Mouse (Mus musculus) MEL (cell line): ENCODE results near the gene Ugt2a3. TPM values are rescaled to one million over a fixed set of nuclear protein-coding genes. Genes with fewer than 3 reads are reported as not detected.
"Not testable (repeated sequence)": the region's sequence is repeated elsewhere in the genome, so short reads cannot be mapped to it uniquely, and the experiment has no call there.

ENCODE experiments used
- DNase-seq: peaks from one replicate; pipeline ENCODE4 v3.0.0; 2011; ENCODE audit warnings: low read depth, low spot score
- H3K27ac ChIP-seq: 2 replicates; pipeline ENCODE4 v1.5.1; 2012; ENCODE audit warnings: low read depth, mild to moderate bottlenecking, control low read depth, low read length, moderate library complexity; ENCODE audit not compliant: control insufficient read depth
- H3K27me3 ChIP-seq, 2 experiments: fragments of 150-350 bp in 1 of 2; sonication (generic) in 1 of 2; 2 replicates each; pipeline ENCODE4 v1.6.1; 2012; ENCODE audit warnings: low read length in 2 of 2, mild to moderate bottlenecking in 2 of 2, improper control_type of control experiment in 1 of 2, moderate library complexity in 1 of 2; ENCODE audit not compliant: insufficient read depth in 2 of 2, control insufficient read depth in 1 of 2
- H3K36me3 ChIP-seq, 2 experiments: 2 replicates each; pipeline ENCODE4 v1.6.1; 2012 to 2014; ENCODE audit warnings: low read length in 2 of 2, improper control_type of control experiment in 1 of 2, inconsistent platforms in 1 of 2, mild to moderate bottlenecking in 1 of 2; ENCODE audit not compliant: insufficient read depth in 2 of 2, control insufficient read depth in 1 of 2
- H3K4me1 ChIP-seq, 2 experiments: fragments of 150-350 bp in 1 of 2; sonication (generic) in 1 of 2; 2 replicates each; pipeline ENCODE4 v1.6.1; 2012; ENCODE audit warnings: low read length in 2 of 2, improper control_type of control experiment in 1 of 2, mild to moderate bottlenecking in 1 of 2; ENCODE audit not compliant: insufficient read depth in 2 of 2, control insufficient read depth in 1 of 2
- H3K4me3 ChIP-seq, 2 experiments: fragments of 150-350 bp in 1 of 2; sonication (generic) in 1 of 2; 2 replicates each; pipeline ENCODE4 v1.5.1; 2012; ENCODE audit warnings: low read depth in 2 of 2, low read length in 2 of 2, mild to moderate bottlenecking in 2 of 2, moderate library complexity in 2 of 2, control low read depth in 1 of 2, improper control_type of control experiment in 1 of 2; ENCODE audit not compliant: control insufficient read depth in 1 of 2, insufficient read depth in 1 of 2
- H3K79me2 ChIP-seq: 2 replicates; pipeline ENCODE4 v1.6.1; 2012; ENCODE audit warnings: mild to moderate bottlenecking, low read length, moderate library complexity; ENCODE audit not compliant: control insufficient read depth, poor library complexity, insufficient read depth
- H3K9ac ChIP-seq: 2 replicates; pipeline ENCODE4 v1.6.1; 2012; ENCODE audit warnings: low read depth, mild to moderate bottlenecking, control low read depth, low read length, moderate library complexity; ENCODE audit not compliant: control insufficient read depth, poor library complexity, severe bottlenecking
- H3K9me3 ChIP-seq: fragments of 150-350 bp; sonication (generic); replicated peaks from 2 replicates; pipeline ENCODE4 v1.6.1; 2012; ENCODE audit warnings: mild to moderate bottlenecking, low read length, improper control_type of control experiment, moderate library complexity; ENCODE audit not compliant: insufficient read depth
- CHD2 ChIP-seq: IDR thresholded peaks from 2 replicates; pipeline ENCODE4 v1.6.1; 2011; ENCODE audit warnings: low read length, improper control_type of control experiment
- ELF1 ChIP-seq: IDR thresholded peaks from 2 replicates; pipeline ENCODE4 v1.6.1; 2014; ENCODE audit warnings: low read depth, mild to moderate bottlenecking, inconsistent platforms, low read length, improper control_type of control experiment, moderate library complexity
- ETS1 ChIP-seq: IDR thresholded peaks from 2 replicates; pipeline ENCODE4 v1.6.1; 2012; ENCODE audit warnings: low read depth, mild to moderate bottlenecking, inconsistent platforms, low read length, improper control_type of control experiment, moderate library complexity
- GABPA ChIP-seq: IDR thresholded peaks from 2 replicates; pipeline ENCODE4 v1.6.1; 2012; ENCODE audit warnings: low read depth, mild to moderate bottlenecking, inconsistent platforms, low read length, improper control_type of control experiment, moderate library complexity
- HCFC1 ChIP-seq: IDR thresholded peaks from 2 replicates; pipeline ENCODE4 v1.6.1; 2012; ENCODE audit warnings: low read depth, mild to moderate bottlenecking, inconsistent platforms, low read length, improper control_type of control experiment, moderate library complexity
- JUND ChIP-seq: IDR thresholded peaks from 2 replicates; pipeline ENCODE4 v1.6.1; 2011; ENCODE audit warnings: low read depth, mild to moderate bottlenecking, improper control_type of control experiment, low read length
- KAT2A ChIP-seq: conservative IDR thresholded peaks from 2 replicates; pipeline ENCODE4 v1.6.1; 2012; ENCODE audit warnings: low read depth, low read length, improper control_type of control experiment, inconsistent platforms
- MAZ ChIP-seq: IDR thresholded peaks from 2 replicates; pipeline ENCODE4 v1.6.1; 2012; ENCODE audit warnings: low read depth, mild to moderate bottlenecking, inconsistent platforms, low read length, improper control_type of control experiment
- MYB ChIP-seq: IDR thresholded peaks from 2 replicates; pipeline ENCODE4 v1.6.1; 2011; ENCODE audit warnings: mild to moderate bottlenecking, low read depth, low read length, improper control_type of control experiment
- MYC ChIP-seq: IDR thresholded peaks from 2 replicates; pipeline ENCODE4 v1.6.1; 2011; ENCODE audit warnings: low read depth, mild to moderate bottlenecking, low read length, improper control_type of control experiment, moderate library complexity
- NELFE ChIP-seq: IDR thresholded peaks from 2 replicates; pipeline ENCODE4 v1.6.1; 2011; ENCODE audit warnings: low read depth, low read length, improper control_type of control experiment
- POLR2A ChIP-seq, 2 experiments: IDR thresholded peaks; 2 replicates each; pipeline ENCODE4 v1.6.1; 2011 to 2012; ENCODE audit warnings: low read length in 2 of 2, mild to moderate bottlenecking in 2 of 2, control low read depth in 1 of 2, improper control_type of control experiment in 1 of 2, low read depth in 1 of 2, moderate library complexity in 1 of 2; ENCODE audit not compliant: control insufficient read depth in 1 of 2, insufficient read depth in 1 of 2, poor library complexity in 1 of 2
- POLR2AphosphoS5 ChIP-seq: IDR thresholded peaks from 2 replicates; pipeline ENCODE4 v1.6.1; 2012; ENCODE audit warnings: low read depth, borderline replicate concordance, mild to moderate bottlenecking, inconsistent platforms, low read length, moderate library complexity, mixed read lengths
- RAD21 ChIP-seq: IDR thresholded peaks from 2 replicates; pipeline ENCODE4 v1.6.1; 2011; ENCODE audit warnings: mild to moderate bottlenecking, low read depth, low read length, improper control_type of control experiment
- RCOR1 ChIP-seq: IDR thresholded peaks from 2 replicates; pipeline ENCODE4 v1.6.1; 2012; ENCODE audit warnings: low read depth, mild to moderate bottlenecking, inconsistent platforms, low read length, improper control_type of control experiment
- SIN3A ChIP-seq: IDR thresholded peaks from 2 replicates; pipeline ENCODE4 v1.6.1; 2012; ENCODE audit warnings: low read length, improper control_type of control experiment, inconsistent platforms
- SMC3 ChIP-seq: IDR thresholded peaks from 2 replicates; pipeline ENCODE4 v1.6.1; 2011; ENCODE audit warnings: low read depth, low read length, improper control_type of control experiment
- TAL1 ChIP-seq: IDR thresholded peaks from 2 replicates; pipeline ENCODE4 v1.6.1; 2012; ENCODE audit warnings: mild to moderate bottlenecking, inconsistent platforms, low read length, moderate library complexity, mixed read lengths
- TBP ChIP-seq: IDR thresholded peaks from 2 replicates; pipeline ENCODE4 v1.8.0; 2011; ENCODE audit warnings: low read depth, low read length, improper control_type of control experiment
- TCF12 ChIP-seq: IDR thresholded peaks from 2 replicates; pipeline ENCODE4 v1.6.1; 2014; ENCODE audit warnings: low read depth, mild to moderate bottlenecking, inconsistent platforms, low read length, improper control_type of control experiment, moderate library complexity
- USF1 ChIP-seq: IDR thresholded peaks from 2 replicates; pipeline ENCODE4 v1.6.1; 2014; ENCODE audit warnings: low read depth, mild to moderate bottlenecking, inconsistent platforms, low read length, improper control_type of control experiment, moderate library complexity
- USF2 ChIP-seq, 2 experiments: IDR thresholded peaks; 2 replicates each; pipeline ENCODE4 v1.6.1; 2011 to 2012; ENCODE audit warnings: improper control_type of control experiment in 2 of 2, low read length in 2 of 2, borderline replicate concordance in 1 of 2, inconsistent platforms in 1 of 2, low read depth in 1 of 2, mild to moderate bottlenecking in 1 of 2; ENCODE audit not compliant: insufficient read depth in 1 of 2
- ZC3H11A ChIP-seq: IDR thresholded peaks from 2 replicates; pipeline ENCODE4 v1.6.1; 2012; ENCODE audit warnings: low read depth, mild to moderate bottlenecking, inconsistent platforms, low read length, improper control_type of control experiment
- ZKSCAN1 ChIP-seq: IDR thresholded peaks from 2 replicates; pipeline ENCODE4 v1.6.1; 2012; ENCODE audit warnings: low read depth, mild to moderate bottlenecking, inconsistent platforms, low read length, improper control_type of control experiment, moderate library complexity
- ZNF384 ChIP-seq: IDR thresholded peaks from 2 replicates; pipeline ENCODE4 v1.6.1; 2012; ENCODE audit warnings: low read depth, mild to moderate bottlenecking, inconsistent platforms, low read length, improper control_type of control experiment
- polyA plus RNA-seq, 2 experiments: library from polyadenylated mRNA; stranded (reverse) in 1 of 2; unstranded in 1 of 2; fragments of >175 nt in 1 of 2; fragments of >200 nt in 1 of 2; gene quantifications; 2 replicates each; pipeline versions ENCODE4 v1.2.1 to v1.2.4; 2012; ENCODE audit warnings: low replicate concordance in 2 of 2, low read depth in 1 of 2; ENCODE audit not compliant: insufficient read length in 2 of 2, insufficient read depth in 1 of 2, missing spikeins in 1 of 2
- total RNA-seq: library from RNA; depleted of rRNA; stranded (reverse); fragments of 300-350 nt; gene quantifications from 2 replicates; pipeline ENCODE4 v1.2.3, GENCODE M21; 2012

Ugt2a3 gene
- total and polyA plus RNA-seq, 3 experiments, result not detected

GRCm38 (mm10) chr5:87375874-87376383, 38.9 kb upstream of the Ugt2a3 start:
- Histone ChIP-seq H3K79me2 (no peaks in the 10 kb centered on the region), H3K9me3 (no peaks in the 10 kb centered on the region), H3K4me3 (no peak overlapping the region), H3K27me3 (no peaks in the 10 kb centered on the region), H3K4me1 (no peaks in the 10 kb centered on the region), H3K9ac (no peak overlapping the region), H3K36me3 (no peaks in the 10 kb centered on the region), H3K27ac (no peak overlapping the region)
- TF ChIP-seq JUND (no peak), MYB (no peak), CHD2 (no peak), TAL1 (no peak), RCOR1 (no peak), TCF12 (no peak), MYC (no peak), POLR2AphosphoS5 (no peak), NELFE (no peak), ELF1 (no peak), ZNF384 (no peak), USF1 (no peak), ZKSCAN1 (no peak), POLR2A (IDR thresholded peaks at IDR 0.05; ENCODE audit: control insufficient read depth in 1 of 2, insufficient read depth in 1 of 2, low read depth in 1 of 2, low read length in 2 of 2, poor library complexity in 1 of 2) (no peak), HCFC1 (no peak), GABPA (no peak), ETS1 (no peak), TBP (no peak), ZC3H11A (no peak)
- no peak for DNase-seq

- no peaks in the 10 kb centered on the region for H3K9me3 ChIP-seq
- DNase-seq, result no peak
- no peak for TF ChIP-seq USF2 (IDR thresholded peaks at IDR 0.05; ENCODE audit: borderline replicate concordance in 1 of 2, insufficient read depth in 1 of 2, low read depth in 1 of 2, low read length in 2 of 2)
- TF ChIP-seq MAZ, result no peak
- no peak for TF ChIP-seq KAT2A
- no peak for TF ChIP-seq SIN3A
- no peak for TF ChIP-seq NELFE
- TF ChIP-seq SMC3, result no peak
- no peak for TF ChIP-seq RAD21
- H3K79me2 ChIP-seq, result no peaks in the 10 kb centered on the region
- H3K27ac ChIP-seq, result no peak overlapping the region
- H3K27me3 ChIP-seq, result no peaks in the 10 kb centered on the region
- no peaks in the 10 kb centered on the region for H3K36me3 ChIP-seq
- no peak overlapping the region for H3K9ac ChIP-seq
- H3K4me3 ChIP-seq, result no peak overlapping the region
- H3K4me1 ChIP-seq, result no peaks in the 10 kb centered on the region
These were observed 36.5 kb upstream of the Ugt2a3 start for GRCm38 (mm10) chr5:87373502-87373863.

GRCm38 (mm10) chr5:87372788-87373501, 36.0 kb upstream of the Ugt2a3 start:
- not testable (repeated sequence) for H3K27ac ChIP-seq

More at GRCm38 (mm10) chr5:87372788-87373501, 36.0 kb upstream of the Ugt2a3 start:
- not testable (repeated sequence) for H3K36me3 ChIP-seq, H3K27me3 ChIP-seq, H3K4me3 ChIP-seq, H3K4me1 ChIP-seq, H3K79me2 ChIP-seq, H3K9me3 ChIP-seq, DNase-seq, H3K9ac ChIP-seq
